Mouse (Mus musculus): ENCODE results near the gene Hfm1. TPM values are rescaled to one million over a fixed set of nuclear protein-coding genes. Genes with fewer than 3 reads are reported as not detected.

The Hfm1 gene
- 1.6 and 2.0 TPM in 2 replicates for polyA plus RNA-seq (2015; fragmentation: Nextera tagmentation; extraction: Ambion mirVana)

- Histone ChIP-seq H3K9me3 (ENCODE audit: low read length) (no peaks in the 10 kb centered on the region), H3K27ac (ENCODE audit: low read length) (no peak within 1 kb of the TSS), H3K36me3 (ENCODE audit: insufficient read depth, low read length) (no peaks in the 10 kb centered on the region), H3K27me3 (ENCODE audit: insufficient read depth, low read length) (no peaks in the 10 kb centered on the region), H3K4me3 (ENCODE audit: low read length) (peak within 1 kb of the TSS; percentile 65), H3K9ac (replicated peaks; ENCODE audit: low read length) (peak within 1 kb of the TSS; percentile 78), H3K4me1 (ENCODE audit: insufficient read depth, low read length) (peaks cover 6% of the 10 kb centered on the region; the same call in 1 of the 2 replicates), H3K4me2 (replicated peaks; ENCODE audit: low read depth, low read length) (peak within 1 kb of the TSS; percentile 95)
- ATAC-seq (ENCODE audit: low FRiP score, low TSS enrichment), result peak; percentile 96
- under 1% methylated on average over 53 of the region's 76 CpGs for WGBS
Observed at GRCm38 (mm10) chr5:106925488-106926368, at the start of gene Hfm1. Gene Hfm1, minus strand, starts transcription at chr5:106926321.

DNA sequence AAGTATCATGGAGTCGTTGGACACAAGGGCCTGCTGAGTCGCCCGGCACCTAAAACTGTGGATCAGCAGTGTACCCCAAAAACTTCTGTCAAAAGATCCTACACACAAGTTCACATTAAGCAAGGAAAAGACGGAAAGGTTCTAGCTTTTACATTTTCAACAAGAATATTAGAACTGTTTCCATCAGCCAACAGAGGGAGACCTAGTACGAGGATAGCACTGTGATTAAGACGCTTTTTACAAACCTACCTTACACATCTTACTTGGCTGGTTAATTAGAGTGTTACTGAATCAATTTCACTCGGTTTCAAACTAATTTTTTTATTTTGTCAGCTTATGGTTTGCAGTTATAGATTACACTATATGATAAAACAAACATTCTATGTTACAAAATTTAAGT, 47.8 kb upstream of the Hfm1 start:
- no peak overlapping the region for H3K4me2 ChIP-seq (replicated peaks; ENCODE audit: low read depth, low read length)
- no peaks in the 10 kb centered on the region for H3K4me1 ChIP-seq (ENCODE audit: insufficient read depth, low read length)
- no peak overlapping the region for H3K9ac ChIP-seq (replicated peaks; ENCODE audit: low read length)
- H3K36me3 ChIP-seq (ENCODE audit: insufficient read depth, low read length), result peaks cover 63% of the 10 kb centered on the region
- no peak overlapping the region for H3K4me3 ChIP-seq (ENCODE audit: low read length)
- H3K27ac ChIP-seq (ENCODE audit: low read length), result no peak overlapping the region
- H3K27me3 ChIP-seq (ENCODE audit: insufficient read depth, low read length), result no peaks in the 10 kb centered on the region
- H3K9me3 ChIP-seq (ENCODE audit: low read length), result no peaks in the 10 kb centered on the region
- WGBS, result 90% methylated on average over 7 of the region's 7 CpGs
- no peak for ATAC-seq (ENCODE audit: low FRiP score, low TSS enrichment)

GRCm38 (mm10) chr5:106967578-106967977, 41.5 kb upstream of the Hfm1 start:
- 96% methylated on average over 1 of the region's 1 CpGs for WGBS
- Histone ChIP-seq H3K4me2 (replicated peaks; ENCODE audit: low read depth, low read length) (no peak overlapping the region), H3K27me3 (ENCODE audit: insufficient read depth, low read length) (no peaks in the 10 kb centered on the region), H3K27ac (ENCODE audit: low read length) (no peak overlapping the region), H3K9ac (replicated peaks; ENCODE audit: low read length) (no peak overlapping the region), H3K36me3 (ENCODE audit: insufficient read depth, low read length) (peaks cover 33% of the 10 kb centered on the region; the same call in 1 of the 2 replicates), H3K4me3 (ENCODE audit: low read length) (no peak overlapping the region), H3K9me3 (ENCODE audit: low read length) (no peaks in the 10 kb centered on the region), H3K4me1 (ENCODE audit: insufficient read depth, low read length) (peaks cover 16% of the 10 kb centered on the region)
- no peak for ATAC-seq (ENCODE audit: low FRiP score, low TSS enrichment)

- no peak overlapping the region for H3K4me3 ChIP-seq (ENCODE audit: low read length)
- no peak overlapping the region for H3K27ac ChIP-seq (ENCODE audit: low read length)
- 88% methylated on average over 3 of the region's 3 CpGs for WGBS
- peaks cover 29% of the 10 kb centered on the region; the same call in 1 of the 2 replicates for H3K36me3 ChIP-seq (ENCODE audit: insufficient read depth, low read length)
- H3K4me2 ChIP-seq (replicated peaks; ENCODE audit: low read depth, low read length), result no peak overlapping the region
- peaks cover 16% of the 10 kb centered on the region for H3K4me1 ChIP-seq (ENCODE audit: insufficient read depth, low read length)
- H3K27me3 ChIP-seq (ENCODE audit: insufficient read depth, low read length), result no peaks in the 10 kb centered on the region
- no peaks in the 10 kb centered on the region for H3K9me3 ChIP-seq (ENCODE audit: low read length)
- H3K9ac ChIP-seq (replicated peaks; ENCODE audit: low read length), result no peak overlapping the region
- no peak for ATAC-seq (ENCODE audit: low FRiP score, low TSS enrichment)
Observed at GRCm38 (mm10) chr5:106966443-106966842, 40.3 kb upstream of the Hfm1 start.

- peaks cover 4% of the 10 kb centered on the region; the same call in 1 of the 2 replicates for H3K9me3 ChIP-seq (ENCODE audit: low read length)
- peak overlapping the region; percentile 76 for H3K27ac ChIP-seq (ENCODE audit: low read length)
- H3K4me2 ChIP-seq (replicated peaks; ENCODE audit: low read depth, low read length), result peak overlapping the region; percentile 85
- peak overlapping the region; percentile 83 for H3K9ac ChIP-seq (replicated peaks; ENCODE audit: low read length)
- ATAC-seq (ENCODE audit: low FRiP score, low TSS enrichment), result peak; percentile 92
- peak overlapping the region; percentile 82 for H3K4me3 ChIP-seq (ENCODE audit: low read length)
- no peaks in the 10 kb centered on the region for H3K27me3 ChIP-seq (ENCODE audit: insufficient read depth, low read length)
- peaks cover 16% of the 10 kb centered on the region for H3K4me1 ChIP-seq (ENCODE audit: insufficient read depth, low read length)
- H3K36me3 ChIP-seq (ENCODE audit: insufficient read depth, low read length), result peaks cover 13% of the 10 kb centered on the region; the same call in 1 of the 2 replicates
- WGBS, result under 1% methylated on average over 41 of the region's 41 CpGs
Observed at GRCm38 (mm10) chr5:106964513-106965014, 38.4 kb upstream of the Hfm1 start.

GRCm38 (mm10) chr5:106963584-106964512, 37.7 kb upstream of the Hfm1 start, which contains the start of gene Cdc7:
Gene Cdc7, plus strand, starts transcription at chr5:106964322.
- 5% methylated on average over 54 of the region's 54 CpGs for WGBS
- H3K9me3 ChIP-seq (ENCODE audit: low read length), result peaks cover 6% of the 10 kb centered on the region; the same call in 1 of the 2 replicates
- peak within 1 kb of the TSS; percentile 85 for H3K4me2 ChIP-seq (replicated peaks; ENCODE audit: low read depth, low read length)
- peak within 1 kb of the TSS; percentile 76 for H3K27ac ChIP-seq (ENCODE audit: low read length)
- peak within 1 kb of the TSS; percentile 82 for H3K4me3 ChIP-seq (ENCODE audit: low read length)
- peaks cover 6% of the 10 kb centered on the region; the same call in 1 of the 2 replicates for H3K36me3 ChIP-seq (ENCODE audit: insufficient read depth, low read length)
- peak; percentile 95 for ATAC-seq (ENCODE audit: low FRiP score, low TSS enrichment)
- peaks cover 16% of the 10 kb centered on the region for H3K4me1 ChIP-seq (ENCODE audit: insufficient read depth, low read length)
- H3K27me3 ChIP-seq (ENCODE audit: insufficient read depth, low read length), result no peaks in the 10 kb centered on the region
- H3K9ac ChIP-seq (replicated peaks; ENCODE audit: low read length), result peak within 1 kb of the TSS; percentile 83

DNA sequence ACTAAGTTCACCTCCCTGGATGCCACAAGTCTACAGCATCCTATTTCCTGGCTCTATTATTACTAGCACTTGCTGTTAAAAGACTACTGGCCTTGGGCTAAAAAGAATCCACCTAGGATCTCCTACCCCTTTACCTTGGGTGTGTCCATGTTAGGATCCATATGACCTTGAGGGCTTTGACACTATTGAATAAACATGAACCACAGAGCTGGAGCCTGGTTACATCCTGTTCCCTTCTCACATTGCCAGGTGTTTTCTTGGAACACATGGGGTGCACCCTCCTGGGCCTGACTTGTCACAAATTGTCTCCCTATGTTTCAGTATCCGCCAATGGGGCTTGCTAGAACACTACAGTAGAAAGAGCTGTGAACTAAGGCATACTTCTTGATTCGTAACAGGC, 34.3 kb upstream of the Hfm1 start:
- Histone ChIP-seq H3K27ac (ENCODE audit: low read length) (no peak overlapping the region), H3K27me3 (ENCODE audit: insufficient read depth, low read length) (no peaks in the 10 kb centered on the region), H3K36me3 (ENCODE audit: insufficient read depth, low read length) (no peaks in the 10 kb centered on the region), H3K4me3 (ENCODE audit: low read length) (no peak overlapping the region), H3K9me3 (ENCODE audit: low read length) (peaks cover 6% of the 10 kb centered on the region; the same call in 1 of the 2 replicates), H3K9ac (replicated peaks; ENCODE audit: low read length) (no peak overlapping the region), H3K4me1 (ENCODE audit: insufficient read depth, low read length) (peaks cover 11% of the 10 kb centered on the region), H3K4me2 (replicated peaks; ENCODE audit: low read depth, low read length) (no peak overlapping the region)
- ATAC-seq (ENCODE audit: low FRiP score, low TSS enrichment), result no peak
- WGBS, result 85% methylated on average over 2 of the region's 2 CpGs

- 91% methylated on average over 3 of the region's 3 CpGs for WGBS
- no peak for ATAC-seq (ENCODE audit: low FRiP score, low TSS enrichment)
- Histone ChIP-seq H3K9ac (replicated peaks; ENCODE audit: low read length) (no peak overlapping the region), H3K4me3 (ENCODE audit: low read length) (no peak overlapping the region), H3K36me3 (ENCODE audit: insufficient read depth, low read length) (no peaks in the 10 kb centered on the region), H3K9me3 (ENCODE audit: low read length) (peaks cover 10% of the 10 kb centered on the region), H3K27me3 (ENCODE audit: insufficient read depth, low read length) (no peaks in the 10 kb centered on the region), H3K27ac (ENCODE audit: low read length) (no peak overlapping the region), H3K4me1 (ENCODE audit: insufficient read depth, low read length) (0 out of 2 replicates have a peak, but pooled peaks cover 5% of the 10 kb centered on the region), H3K4me2 (replicated peaks; ENCODE audit: low read depth, low read length) (no peak overlapping the region)
Observed at GRCm38 (mm10) chr5:106959031-106959430, 32.9 kb upstream of the Hfm1 start.

GRCm38 (mm10) chr5:106956467-106956866, 30.3 kb upstream of the Hfm1 start:
- Histone ChIP-seq H3K4me2 (replicated peaks; ENCODE audit: low read depth, low read length) (no peak overlapping the region), H3K9me3 (ENCODE audit: low read length) (peaks cover 14% of the 10 kb centered on the region), H3K27me3 (ENCODE audit: insufficient read depth, low read length) (no peaks in the 10 kb centered on the region), H3K36me3 (ENCODE audit: insufficient read depth, low read length) (no peaks in the 10 kb centered on the region), H3K4me3 (ENCODE audit: low read length) (no peak overlapping the region), H3K4me1 (ENCODE audit: insufficient read depth, low read length) (no peaks in the 10 kb centered on the region), H3K27ac (ENCODE audit: low read length) (peak overlapping the region; percentile 51), H3K9ac (replicated peaks; ENCODE audit: low read length) (no peak overlapping the region)
- ATAC-seq (ENCODE audit: low FRiP score, low TSS enrichment), result peak; percentile 85
- 45% methylated on average over 3 of the region's 3 CpGs for WGBS

Measured in kidney, embryonic 16.5 days (tissue).